Mouse (Mus musculus) CD8-positive naive resting alpha-beta T cell, adult 2 months (primary cell): Measurements from ENCODE around the gene Dna2.

Experiments
- DNase-seq, 2 experiments: peaks; one replicate each; pipeline ENCODE4 v3.0.0; 2022; ENCODE audit warnings: low read depth in 2 of 2, low spot score in 2 of 2

The Dna2 gene

DNA sequence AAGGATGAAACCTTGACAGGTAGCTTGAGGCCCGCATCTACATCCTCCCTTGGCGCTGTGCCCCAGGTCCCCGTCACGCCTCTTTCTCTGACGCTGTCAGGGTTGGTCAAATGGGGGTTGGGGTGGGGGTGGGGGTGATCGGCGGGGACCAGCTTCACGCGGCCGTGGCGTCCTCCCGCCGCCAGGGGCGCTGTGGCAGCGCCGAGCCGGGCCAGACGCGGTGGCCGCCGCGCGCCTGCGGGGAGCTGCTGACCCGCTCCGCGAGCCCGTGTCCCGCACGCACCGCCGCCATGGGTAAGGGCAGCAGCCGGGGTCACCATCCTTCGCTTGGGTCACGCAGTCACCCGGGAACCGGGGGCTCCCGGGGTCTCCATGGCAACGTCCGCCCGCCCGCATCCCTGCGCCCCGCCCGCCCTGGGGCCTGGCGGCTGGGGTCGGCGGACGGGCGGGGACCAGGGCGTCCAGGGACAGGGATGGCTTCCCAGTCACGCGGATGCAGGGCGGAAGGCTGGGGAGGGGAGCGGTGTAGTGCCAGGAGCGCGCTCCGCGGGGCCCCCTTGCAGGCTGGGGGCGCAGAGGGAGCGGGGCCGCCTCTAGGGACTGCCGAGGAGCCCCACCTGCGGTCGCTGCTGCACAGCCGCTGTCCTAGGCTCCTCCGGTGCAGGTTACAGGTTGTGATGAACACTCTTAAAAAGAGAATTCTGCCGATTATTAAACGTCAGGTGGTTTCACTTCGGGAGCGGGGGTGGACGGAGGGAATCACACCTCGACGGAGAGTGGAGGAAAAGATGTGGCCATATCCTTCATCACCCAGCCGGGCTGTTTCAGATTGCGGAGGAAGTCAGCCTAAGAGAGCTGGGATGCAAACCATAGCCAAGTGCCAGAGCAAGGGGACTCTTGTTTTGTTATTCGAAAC lies 33.5 kb downstream of the Dna2 start, which contains the start of gene Rufy2:
Rufy2 (plus strand) TSS at position 185 of the 916 bp plus-strand sequence.
- peak; percentile 76 to 81 for DNase-seq

DNA sequence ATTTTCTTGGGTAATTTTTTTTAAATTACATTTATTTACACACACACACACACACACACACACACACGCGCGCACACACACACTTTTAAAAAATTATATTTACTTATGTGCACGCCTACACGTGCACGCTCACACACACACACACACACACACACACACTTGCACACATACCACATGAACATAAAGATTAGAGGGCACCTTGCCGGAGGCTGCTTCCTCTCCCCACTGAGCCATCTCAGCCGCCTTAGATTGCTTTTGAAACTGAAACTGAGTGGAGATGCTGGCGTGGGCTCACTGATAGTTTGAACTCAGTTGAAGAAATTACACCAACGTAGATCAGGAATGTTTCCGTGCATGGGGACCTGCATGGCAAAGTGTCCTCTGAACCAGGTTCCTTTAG lies 37.2 kb downstream of the Dna2 start:
- peak; percentile 49 to 61 for DNase-seq

DNA sequence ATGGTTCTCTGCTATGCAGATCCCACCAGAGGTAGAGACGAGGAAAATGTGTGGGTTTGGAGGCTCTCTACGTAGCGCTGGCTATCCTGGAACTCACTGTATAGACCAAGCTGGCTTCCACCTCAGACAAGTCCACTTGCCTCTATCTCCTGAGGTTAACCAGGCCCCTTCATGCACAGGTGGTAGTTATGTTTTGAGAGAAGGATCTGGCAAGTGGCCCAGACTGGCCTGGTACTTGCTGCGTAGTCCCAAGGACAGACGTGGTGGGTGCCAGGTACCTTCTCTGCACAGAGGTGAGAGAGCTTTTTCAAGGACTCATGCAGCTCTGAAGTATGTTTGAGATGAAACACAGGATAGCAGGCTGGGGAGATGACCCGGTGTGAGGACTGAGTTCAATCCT lies 37.7 kb downstream of the Dna2 start:
- DNase-seq, result no peak

DNA sequence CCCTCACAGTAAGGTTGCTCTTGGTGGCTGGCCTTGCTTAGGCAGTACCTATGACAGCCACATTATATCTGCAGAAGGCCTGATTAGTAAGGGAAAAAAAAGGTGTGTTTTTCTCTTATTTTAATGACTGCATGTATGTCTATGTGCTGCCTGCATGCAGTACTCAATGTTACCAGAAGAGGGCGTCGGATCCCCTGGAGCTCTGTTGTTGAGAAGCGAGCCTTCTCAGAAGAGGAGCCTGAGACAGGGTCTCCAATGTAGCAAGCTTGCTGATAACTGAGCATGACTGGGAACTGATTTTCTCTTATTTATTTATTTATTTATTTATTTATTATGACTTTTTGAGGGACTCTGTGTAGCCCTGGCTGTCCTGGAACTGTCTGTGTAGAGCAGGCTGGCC lies 40.5 kb downstream of the Dna2 start:
- peak; percentile 28 to 52 for DNase-seq

DNA sequence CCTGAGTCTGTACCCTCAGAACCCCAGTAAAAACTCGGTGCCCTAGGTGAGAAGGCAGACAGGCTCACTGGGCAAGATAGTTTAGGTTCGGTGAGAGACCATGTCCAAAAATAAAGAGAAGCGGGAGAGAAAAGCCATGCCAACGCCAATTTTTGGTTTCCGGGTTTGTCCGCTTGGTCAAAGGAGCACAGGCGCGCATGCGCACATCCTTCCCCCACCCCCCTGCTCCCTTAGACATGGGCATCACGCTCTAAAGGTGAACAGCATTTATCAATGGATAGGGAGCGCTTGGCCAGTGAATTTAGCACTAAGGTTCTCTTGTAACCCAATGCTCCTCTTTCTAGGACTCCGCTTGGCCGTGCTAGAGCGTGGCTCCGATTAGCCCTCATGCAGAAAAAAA lies 43.8 kb downstream of the Dna2 start:
- DNase-seq, result no peak

GRCm38 (mm10) chr10:62993991-62994390 lies 47.2 kb downstream of the Dna2 start:
- DNase-seq, result no peak

DNA sequence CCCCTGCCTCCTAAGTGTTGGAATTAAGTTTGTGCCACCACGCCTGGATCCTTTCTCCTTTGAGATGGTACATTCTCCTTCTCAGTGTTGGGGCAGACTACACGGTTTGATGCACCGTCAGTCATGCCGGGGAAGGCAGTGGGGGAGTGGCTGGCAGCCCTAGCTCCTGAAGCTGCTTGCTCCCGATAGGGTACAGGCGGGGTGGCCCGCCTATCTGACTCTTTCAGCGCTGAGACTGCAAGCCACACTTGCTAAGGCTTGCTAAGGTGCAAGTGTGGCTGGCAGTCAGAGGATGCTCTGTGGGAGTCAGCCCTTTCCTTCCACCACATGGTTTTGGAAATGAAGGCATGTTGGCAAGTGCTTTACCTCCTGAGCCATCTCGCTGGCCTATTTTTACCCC lies 53.8 kb downstream of the Dna2 start:
- no peak for DNase-seq

GRCm38 (mm10) chr10:63003252-63003651 lies 56.4 kb downstream of the Dna2 start:
- DNase-seq, result no peak

- no peak for DNase-seq
These were observed 57.7 kb downstream of the Dna2 start for GRCm38 (mm10) chr10:63004556-63004955.

DNA sequence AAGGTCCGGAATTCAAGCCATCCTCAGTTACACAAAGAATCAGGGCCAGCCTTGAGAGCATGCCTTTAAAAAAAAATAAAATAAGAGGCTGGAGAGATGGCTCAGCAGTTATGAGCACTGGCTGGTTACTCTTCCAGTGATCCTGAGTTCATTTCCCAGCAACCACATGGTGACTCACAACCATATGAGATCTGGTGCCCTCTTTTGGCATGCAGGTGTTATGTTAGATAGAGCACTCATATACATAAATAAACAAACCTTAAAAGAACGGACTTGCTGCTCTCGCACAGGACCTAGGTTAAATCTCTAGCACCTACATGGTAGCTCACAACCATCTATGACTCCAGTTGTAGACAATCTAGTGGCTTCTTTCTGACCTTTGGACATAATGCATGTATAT lies 61.4 kb downstream of the Dna2 start:
- DNase-seq, result no peak

DNA sequence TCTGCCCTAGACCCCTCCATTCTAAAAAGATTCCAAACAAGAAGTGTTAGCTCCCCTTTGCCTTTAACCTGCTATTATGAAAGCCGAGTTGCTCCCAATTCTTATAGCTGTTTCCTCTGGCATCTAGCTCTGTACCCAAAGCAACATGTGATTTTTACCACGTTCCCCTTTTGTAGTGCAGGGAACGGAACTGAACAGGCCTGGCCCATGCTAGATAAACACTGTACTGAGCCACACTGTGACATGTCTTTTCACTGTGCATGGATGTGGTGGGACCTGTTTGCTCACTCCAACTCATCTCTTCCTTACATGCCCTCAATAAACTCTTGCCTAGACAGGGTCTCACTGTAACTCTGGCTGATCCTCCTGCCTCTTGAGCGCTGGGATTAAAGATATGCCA lies 63.4 kb downstream of the Dna2 start:
- no peak for DNase-seq

GRCm38 (mm10) chr10:63011556-63011955 lies 64.7 kb downstream of the Dna2 start:
- DNase-seq, result no peak

DNA sequence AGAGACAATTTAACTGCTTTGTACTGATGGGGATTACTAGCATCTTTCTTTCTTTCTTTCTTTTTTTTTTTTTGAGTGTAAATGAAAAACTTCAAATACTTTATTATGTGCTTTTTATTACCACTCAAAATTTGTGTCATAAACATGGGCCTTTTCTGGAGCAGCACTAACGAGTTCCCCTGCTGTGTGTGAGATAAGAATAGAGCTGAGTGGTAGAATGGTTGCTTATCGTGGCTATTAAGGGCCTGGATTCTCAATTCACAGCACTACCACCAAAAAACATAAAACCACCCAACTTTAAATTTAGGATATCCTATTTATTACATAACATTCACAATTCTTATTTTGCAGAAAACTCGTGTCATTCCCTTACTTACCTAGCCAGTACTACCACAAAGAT lies 66.7 kb downstream of the Dna2 start:
- DNase-seq, result no peak

DNA sequence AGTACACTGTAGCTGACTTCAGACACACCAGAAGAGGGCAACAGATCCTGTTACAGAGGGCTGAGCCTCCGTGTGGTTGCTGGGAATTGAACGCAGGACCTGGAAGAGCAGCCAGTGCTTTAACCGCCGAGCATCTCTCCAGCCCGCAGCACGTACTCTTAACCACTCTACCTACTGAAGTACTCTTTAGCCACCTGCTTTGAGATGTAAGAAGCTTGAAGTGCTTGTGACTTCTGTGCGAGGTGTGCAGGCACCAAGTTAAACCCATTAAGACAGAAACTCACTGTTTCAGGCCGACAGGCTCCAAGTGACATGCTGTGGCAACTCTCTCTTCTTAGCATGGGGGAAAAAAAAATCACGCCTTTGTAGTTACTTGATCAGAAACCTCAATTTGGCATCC lies 67.3 kb downstream of the Dna2 start:
- no peak for DNase-seq

GRCm38 (mm10) chr10:63019304-63019703 lies 72.5 kb downstream of the Dna2 start:
- no peak for DNase-seq

GRCm38 (mm10) chr10:63021702-63022101 lies 74.9 kb downstream of the Dna2 start:
- no peak for DNase-seq

GRCm38 (mm10) chr10:63022541-63023120 lies 75.8 kb downstream of the Dna2 start:
- no peak for DNase-seq

GRCm38 (mm10) chr10:63023121-63023748 lies 76.4 kb downstream of the Dna2 start:
- DNase-seq, result peak; percentile 52 to 60
